Mouse (Mus musculus) kidney, adult 2 months (tissue): ENCODE measurements at regions not wholly inside any gene's neighbourhood (a gene's known extent, or its start where the extent isn't known, plus 50 kb on each side); places are given as distances from the start of the nearest gene placed in this dataset.

Experiments used
- CTCF ChIP-seq: fragments of 200-500 bp; conservative IDR thresholded peaks from 2 replicates; pipeline ENCODE4 v1.5.1; 2011; ENCODE audit warnings: low read depth, mild to moderate bottlenecking, control low read depth, low read length, moderate library complexity, mixed read lengths; ENCODE audit not compliant: insufficient read depth, insufficient read length
- POLR2A ChIP-seq: fragments of 200-500 bp; IDR thresholded peaks from one replicate; pipeline ENCODE4 v1.6.1; 2011; ENCODE audit warnings: low read depth, low read length, control low read depth

GRCm38 (mm10) chr10:91241611-91242005, 60.5 kb upstream of the Tmpo start:
- TF ChIP-seq CTCF (no peak), POLR2A (no peak)
